Mouse (Mus musculus) embryonic facial prominence, embryonic 14.5 days (tissue): ENCODE data around the gene Gmpr. TPM values are rescaled to one million over a fixed set of nuclear protein-coding genes. Genes with fewer than 3 reads are reported as not detected.

Experiments used
- ATAC-seq: fragments of 200-750 bp; cut with Nextera tagmentation; 2 replicates; pipeline ENCODE4 v1.8.0; 2017; ENCODE audit warnings: low read depth, moderate number of reproducible peaks, moderate TSS enrichment
- DNase-seq: peaks from one replicate; pipeline ENCODE4 v3.0.0-alpha.2; 2015; ENCODE audit warnings: low spot score
- H3K27ac ChIP-seq: fragments of 300-500 bp; sonication (generic); replicated peaks from 2 replicates; pipeline ENCODE4 v1.5.1; 2014; ENCODE audit warnings: low read depth, mild to moderate bottlenecking, low read length, moderate library complexity
- H3K27me3 ChIP-seq: fragments of 300-500 bp; sonication (generic); replicated peaks from 2 replicates; pipeline ENCODE4 v1.6.1; 2014; ENCODE audit warnings: low read length; ENCODE audit not compliant: control insufficient read depth, insufficient read depth
- H3K36me3 ChIP-seq: fragments of 300-500 bp; sonication (generic); 2 replicates; pipeline ENCODE4 v1.6.1; 2014; ENCODE audit warnings: low read length, mixed read lengths; ENCODE audit not compliant: control insufficient read depth, insufficient read depth
- H3K4me1 ChIP-seq: fragments of 300-500 bp; sonication (generic); 2 replicates; pipeline ENCODE4 v1.6.1; 2014; ENCODE audit warnings: antibody characterized with exemption, low read length; ENCODE audit not compliant: control insufficient read depth, insufficient read depth
- H3K4me2 ChIP-seq: fragments of 300-500 bp; sonication (generic); 2 replicates; pipeline ENCODE4 v1.6.1; 2014; ENCODE audit warnings: low read depth, mild to moderate bottlenecking, low read length, moderate library complexity, mixed read lengths
- H3K4me3 ChIP-seq: fragments of 300-500 bp; sonication (generic); 2 replicates; pipeline ENCODE4 v1.5.1; 2014; ENCODE audit warnings: low read depth, mild to moderate bottlenecking, low read length
- H3K9ac ChIP-seq: fragments of 300-500 bp; sonication (generic); 2 replicates; pipeline ENCODE4 v1.6.1; 2014; ENCODE audit warnings: low read depth, mild to moderate bottlenecking, low read length, moderate library complexity, mixed read lengths
- H3K9me3 ChIP-seq: fragments of 300-500 bp; sonication (generic); 2 replicates; pipeline ENCODE4 v1.6.1; 2016; ENCODE audit warnings: low read length; ENCODE audit not compliant: control insufficient read depth
- WGBS: fragments of 180-500 bp; shearing (Covaris S2); extraction: QIAGEN DNeasy Blood & Tissue Kit; methylation state at CpG from one replicate; pipeline ENCODE4 v1.1.7; 2014; 5-methylcytosine and 5-hydroxymethylcytosine counted together
- polyA plus RNA-seq: library from polyadenylated mRNA; unstranded; fragments of >200 nt; fragmentation: Nextera tagmentation; extraction: Ambion mirVana; gene quantifications from 2 replicates; pipeline ENCODE4 v1.2.1, GENCODE M21; 2014

Gene Gmpr
- polyA plus RNA-seq, 1 experiment from 2014 or later, result 51.5 TPM

DNA sequence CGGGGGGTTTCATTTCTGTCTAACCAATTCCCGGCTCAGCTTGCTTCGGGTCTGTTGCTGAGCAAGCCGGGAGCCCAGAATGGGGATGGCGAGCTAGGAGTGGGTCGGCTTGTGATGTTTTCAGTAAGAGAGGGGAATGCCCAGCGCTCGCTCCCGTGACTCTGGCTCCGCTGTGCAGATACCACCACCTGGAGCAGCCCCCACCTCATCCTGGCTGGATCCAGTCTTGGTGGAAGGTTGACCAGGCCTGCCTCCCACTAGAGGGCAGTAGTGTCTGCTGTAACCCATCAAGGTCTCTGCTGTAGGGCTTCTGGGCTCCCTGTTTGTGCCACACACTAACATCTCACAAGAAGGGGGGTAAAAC lies 31.9 kb downstream of the Gmpr start:
- Histone ChIP-seq H3K9ac (peak overlapping the region; percentile 44; the same call in 1 of the 2 replicates), H3K27ac (peak overlapping the region; percentile 39; the same call in 1 of the 2 replicates)
- WGBS, result 11% methylated on average over 10 of the region's 10 CpGs

DNA sequence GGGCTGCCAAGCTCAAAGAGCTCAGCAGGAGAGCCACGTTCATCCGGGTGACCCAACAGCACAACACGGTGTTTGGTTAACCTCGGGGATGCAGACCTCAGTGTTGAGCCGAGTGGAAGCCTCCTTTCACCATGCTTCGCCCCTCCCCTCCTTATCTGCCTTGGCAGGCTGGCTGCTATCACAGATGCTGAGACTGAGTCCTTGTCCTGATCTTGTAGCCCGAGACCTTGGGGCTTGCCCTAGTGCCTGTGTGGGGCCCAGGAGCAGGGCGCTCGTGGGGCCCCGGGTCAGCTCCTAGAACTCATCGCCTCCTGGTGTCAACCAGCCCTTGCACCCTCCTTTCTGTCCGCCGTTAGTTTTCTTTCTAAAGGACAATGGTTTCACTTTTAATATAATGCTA lies 38.7 kb downstream of the Gmpr start:
- H3K27ac ChIP-seq, result no peak overlapping the region
- DNase-seq (no peak), ATAC-seq (no peak)
- no peaks in the 10 kb centered on the region for H3K36me3 ChIP-seq
- no peaks in the 10 kb centered on the region for H3K27me3 ChIP-seq
- 81% methylated on average over 13 of the region's 13 CpGs for WGBS
- no peak overlapping the region for H3K9ac ChIP-seq
- no peaks in the 10 kb centered on the region for H3K4me1 ChIP-seq
- H3K4me3 ChIP-seq, result no peak overlapping the region
- no peaks in the 10 kb centered on the region for H3K9me3 ChIP-seq
- H3K4me2 ChIP-seq, result no peak overlapping the region

More for the DNA sequence above, 31.9 kb downstream of the Gmpr start:
- no peaks in the 10 kb centered on the region for H3K9me3 ChIP-seq
- H3K4me2 ChIP-seq, result peak overlapping the region; percentile 62
- no peaks in the 10 kb centered on the region for H3K27me3 ChIP-seq
- peak overlapping the region; percentile 37 for H3K4me3 ChIP-seq
- ATAC-seq (peak; percentile 90), DNase-seq (peak; percentile 93)
- no peaks in the 10 kb centered on the region for H3K36me3 ChIP-seq
- peaks cover 4% of the 10 kb centered on the region; the same call in 1 of the 2 replicates for H3K4me1 ChIP-seq

DNA sequence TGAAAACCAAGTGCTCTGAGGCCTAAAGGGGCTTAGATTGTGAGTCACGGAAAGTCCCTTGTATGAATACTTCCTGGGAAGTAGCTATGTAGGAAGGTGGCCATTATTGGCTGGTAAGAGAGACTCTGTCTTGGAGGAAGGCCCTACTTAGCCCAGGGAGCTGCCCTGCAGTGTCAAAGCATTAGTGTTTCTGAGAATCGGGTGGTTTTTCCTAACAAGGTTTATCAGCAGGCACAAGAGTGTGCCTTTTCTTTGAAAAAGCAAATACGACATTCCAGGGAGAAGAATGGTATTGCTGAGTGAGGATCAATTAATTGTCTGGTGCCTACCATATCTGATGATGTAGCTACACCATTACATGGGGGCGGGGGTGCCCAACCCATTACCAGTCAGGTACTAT lies 39.7 kb downstream of the Gmpr start:
- Histone ChIP-seq H3K9ac (no peak overlapping the region), H3K9me3 (no peaks in the 10 kb centered on the region), H3K36me3 (no peaks in the 10 kb centered on the region), H3K4me2 (no peak overlapping the region), H3K27ac (no peak overlapping the region), H3K27me3 (no peaks in the 10 kb centered on the region), H3K4me1 (no peaks in the 10 kb centered on the region), H3K4me3 (no peak overlapping the region)
- WGBS, result 74% methylated on average over 4 of the region's 4 CpGs
- DNase-seq (no peak), ATAC-seq (no peak)

DNA sequence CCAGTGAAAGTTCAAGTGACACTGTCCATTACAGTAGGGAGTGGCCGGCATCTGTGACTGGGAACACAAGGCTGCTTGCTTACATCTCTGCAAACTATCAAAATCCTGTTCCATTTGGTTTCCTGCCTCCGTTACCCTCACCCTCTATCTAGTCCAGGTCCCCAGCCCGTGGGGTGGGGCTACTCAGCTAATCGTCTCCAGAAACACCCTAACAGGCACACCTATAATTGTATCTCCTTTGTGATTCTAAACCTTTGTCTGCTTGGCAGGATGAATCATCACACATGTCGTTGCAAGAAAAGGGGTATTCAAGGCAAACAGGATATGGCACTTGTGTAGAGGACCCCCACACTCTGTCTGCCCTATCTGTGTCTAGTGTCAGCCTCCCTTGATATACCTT lies 40.3 kb downstream of the Gmpr start:
- no peak for DNase-seq
- no peak overlapping the region for H3K4me2 ChIP-seq
- H3K36me3 ChIP-seq, result no peaks in the 10 kb centered on the region
- no peak overlapping the region for H3K4me3 ChIP-seq
- 74% methylated on average over 5 of the region's 5 CpGs for WGBS
- H3K9me3 ChIP-seq, result no peaks in the 10 kb centered on the region
- no peak overlapping the region for H3K27ac ChIP-seq
- no peak overlapping the region for H3K9ac ChIP-seq
- H3K4me1 ChIP-seq, result no peaks in the 10 kb centered on the region
- ATAC-seq, result no peak
- H3K27me3 ChIP-seq, result no peaks in the 10 kb centered on the region

DNA sequence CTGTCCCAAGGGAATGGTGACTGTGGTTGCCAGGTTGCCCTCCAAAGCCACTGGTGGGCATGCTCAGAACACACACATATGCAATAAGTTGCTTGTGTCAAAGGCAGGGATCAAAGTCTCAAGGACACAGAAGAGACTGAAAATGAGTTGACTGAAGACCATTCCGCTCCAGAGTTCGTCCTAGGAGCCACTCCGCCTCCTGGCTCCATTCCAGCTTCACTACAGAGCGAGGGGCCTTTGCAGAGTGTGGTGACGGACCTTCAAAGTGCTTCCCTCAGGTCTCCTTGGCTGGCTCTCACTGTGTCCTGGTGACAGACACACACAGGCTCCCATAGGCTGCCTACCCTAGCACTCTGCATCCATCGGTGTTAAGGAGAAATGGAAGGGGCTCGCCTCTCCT lies 46.4 kb downstream of the Gmpr start:
- Histone ChIP-seq H3K4me1 (no peaks in the 10 kb centered on the region), H3K9ac (no peak overlapping the region), H3K9me3 (no peaks in the 10 kb centered on the region), H3K36me3 (no peaks in the 10 kb centered on the region), H3K27me3 (no peaks in the 10 kb centered on the region), H3K27ac (no peak overlapping the region), H3K4me3 (no peak overlapping the region), H3K4me2 (no peak overlapping the region)
- ATAC-seq (no peak), DNase-seq (no peak)
- 54% methylated on average over 7 of the region's 7 CpGs for WGBS

DNA sequence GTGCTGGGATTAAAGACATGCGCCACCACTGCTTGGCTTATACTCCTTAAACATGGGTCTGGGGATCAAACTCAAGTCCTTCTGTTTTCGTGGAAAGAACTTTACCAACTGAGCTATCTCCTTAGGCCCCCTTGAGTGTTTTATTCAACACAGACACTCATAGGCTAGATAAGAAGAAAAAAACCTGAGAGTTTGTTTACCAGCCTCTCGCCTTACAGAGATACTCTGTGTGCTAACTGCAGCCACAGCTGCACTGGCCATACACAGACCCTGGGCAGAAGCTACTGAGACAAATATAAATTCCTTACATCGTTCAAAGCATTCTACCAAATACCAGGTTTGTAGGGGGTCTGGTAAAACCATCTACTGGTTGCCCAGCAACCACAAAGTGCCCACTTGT lies 51.1 kb downstream of the Gmpr start:
- H3K4me1 ChIP-seq, result no peaks in the 10 kb centered on the region
- no peak for ATAC-seq
- no peaks in the 10 kb centered on the region for H3K36me3 ChIP-seq
- 74% methylated on average over 4 of the region's 4 CpGs for WGBS
- H3K27ac ChIP-seq, result no peak overlapping the region
- DNase-seq, result no peak
- H3K9ac ChIP-seq, result no peak overlapping the region
- no peaks in the 10 kb centered on the region for H3K27me3 ChIP-seq
- no peaks in the 10 kb centered on the region for H3K9me3 ChIP-seq
- H3K4me3 ChIP-seq, result no peak overlapping the region
- no peak overlapping the region for H3K4me2 ChIP-seq

DNA sequence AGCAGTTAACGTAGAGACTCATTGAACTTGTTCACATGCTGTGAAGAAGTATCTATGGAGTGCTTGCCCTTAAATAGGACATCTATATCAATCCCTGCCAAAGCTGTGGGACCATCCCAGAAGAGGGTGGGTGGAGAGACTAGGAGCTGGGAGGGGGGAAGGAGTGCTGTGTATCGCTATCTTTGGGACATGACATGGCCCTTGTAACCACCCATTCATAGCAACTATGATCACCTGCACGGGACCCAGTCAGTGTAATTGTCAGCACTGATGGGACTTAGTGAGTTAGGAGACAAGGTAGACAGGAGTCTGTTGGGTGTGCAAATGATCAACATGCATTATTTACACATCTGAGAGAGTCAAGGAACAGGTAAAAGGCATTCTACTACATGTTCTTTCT lies 52.0 kb downstream of the Gmpr start:
- Histone ChIP-seq H3K27ac (no peak overlapping the region), H3K27me3 (no peaks in the 10 kb centered on the region), H3K9me3 (no peaks in the 10 kb centered on the region), H3K9ac (no peak overlapping the region), H3K36me3 (no peaks in the 10 kb centered on the region), H3K4me3 (no peak overlapping the region), H3K4me2 (no peak overlapping the region), H3K4me1 (no peaks in the 10 kb centered on the region)
- ATAC-seq (no peak), DNase-seq (no peak)
- 87% methylated on average over 3 of the region's 3 CpGs for WGBS

DNA sequence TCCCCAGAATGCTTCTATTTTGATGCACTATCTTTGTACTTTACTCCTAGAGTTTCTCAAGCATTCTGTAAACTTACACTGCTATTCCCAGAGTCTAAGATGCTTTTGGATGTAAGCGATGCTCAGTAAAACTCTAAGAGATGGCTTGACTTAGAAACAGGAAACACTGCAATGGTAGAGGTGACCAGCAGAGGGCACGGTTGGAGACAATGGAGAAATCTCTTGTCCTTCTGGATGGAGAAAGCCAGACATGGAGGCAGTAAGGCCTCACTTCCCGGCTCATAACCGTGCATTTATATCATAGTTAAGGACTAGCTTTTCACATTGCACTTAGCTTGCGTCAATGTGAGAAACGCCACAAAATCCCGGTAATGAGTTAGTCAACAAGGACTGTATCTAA lies 53.3 kb downstream of the Gmpr start:
- 66% methylated on average over 7 of the region's 7 CpGs for WGBS
- H3K27ac ChIP-seq, result no peak overlapping the region
- ATAC-seq, result no peak
- no peaks in the 10 kb centered on the region for H3K27me3 ChIP-seq
- H3K4me3 ChIP-seq, result no peak overlapping the region
- H3K4me1 ChIP-seq, result no peaks in the 10 kb centered on the region; the same call in 1 of the 2 replicates
- H3K9me3 ChIP-seq, result no peaks in the 10 kb centered on the region
- no peak for DNase-seq
- H3K9ac ChIP-seq, result no peak overlapping the region
- H3K36me3 ChIP-seq, result no peaks in the 10 kb centered on the region
- H3K4me2 ChIP-seq, result no peak overlapping the region

DNA sequence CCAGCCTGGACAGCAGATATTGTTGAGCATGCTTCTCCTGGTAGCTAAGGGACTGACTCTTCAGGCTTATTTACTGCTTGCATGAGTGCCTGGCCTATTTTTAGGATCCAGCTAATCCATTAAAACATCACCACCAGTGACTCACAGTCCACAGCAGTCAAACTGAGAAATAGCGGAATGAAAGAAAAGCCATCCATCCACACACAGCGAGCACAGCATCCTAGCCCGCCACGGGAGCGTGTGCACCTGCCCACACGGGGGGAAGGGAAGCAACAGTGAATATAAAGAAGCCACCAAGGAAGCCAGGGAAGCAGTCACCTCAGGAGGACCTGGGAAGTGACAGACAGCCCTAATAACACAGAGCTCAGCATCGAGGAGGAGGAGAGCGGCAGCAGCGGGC lies 54.8 kb downstream of the Gmpr start:
- ATAC-seq, result no peak
- Histone ChIP-seq H3K4me3 (no peak overlapping the region), H3K9me3 (no peaks in the 10 kb centered on the region), H3K4me2 (no peak overlapping the region), H3K4me1 (no peaks in the 10 kb centered on the region; the same call in 1 of the 2 replicates), H3K27ac (no peak overlapping the region), H3K36me3 (0 out of 2 replicates have a peak, but pooled peaks cover 7% of the 10 kb centered on the region), H3K27me3 (no peaks in the 10 kb centered on the region), H3K9ac (no peak overlapping the region)
- WGBS, result 83% methylated on average over 9 of the region's 9 CpGs
- DNase-seq, result no peak
